Mouse (Mus musculus) brain, embryonic 14.5 days (tissue): ENCODE results near the gene Ang.

Experiments
- CTCF ChIP-seq: fragments of 200-500 bp; IDR thresholded peaks from 2 replicates; pipeline ENCODE4 v1.5.1; 2012; ENCODE audit warnings: inconsistent platforms, mild to moderate bottlenecking, moderate library complexity, borderline replicate concordance; ENCODE audit not compliant: insufficient read depth, insufficient read length; ENCODE audit errors: extremely low read depth
- POLR2A ChIP-seq: fragments of 200-500 bp; IDR thresholded peaks from 2 replicates; pipeline ENCODE4 v1.6.1; 2012; ENCODE audit warnings: mild to moderate bottlenecking, inconsistent platforms, borderline replicate concordance; ENCODE audit not compliant: poor library complexity, insufficient read depth, insufficient read length, severe bottlenecking; ENCODE audit errors: extremely low read depth

DNA sequence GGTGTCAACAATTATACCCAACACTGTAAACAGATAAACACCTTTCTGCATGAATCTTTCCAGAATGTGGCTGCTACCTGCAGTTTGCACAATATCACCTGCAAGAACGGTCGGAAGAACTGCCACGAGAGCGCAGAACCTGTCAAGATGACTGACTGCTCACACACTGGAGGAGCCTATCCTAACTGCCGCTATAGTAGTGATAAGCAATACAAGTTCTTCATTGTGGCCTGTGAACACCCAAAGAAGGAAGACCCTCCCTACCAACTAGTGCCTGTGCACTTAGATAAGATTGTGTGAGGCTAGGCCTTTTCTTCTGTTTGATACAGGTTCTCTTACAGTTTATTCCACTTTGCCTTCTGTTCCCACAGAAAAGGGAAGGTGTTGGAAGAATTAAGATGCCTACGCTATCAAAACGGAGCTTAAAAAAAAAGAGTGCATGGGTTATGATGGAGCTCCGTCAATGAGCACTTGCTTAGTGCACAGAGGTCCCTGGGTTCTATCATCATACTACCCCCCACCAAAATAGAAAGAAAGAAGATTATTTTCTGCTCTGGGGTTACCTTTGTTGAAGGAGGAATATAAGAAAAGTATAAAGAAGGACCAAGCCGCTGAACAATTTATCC, 39.5 kb downstream of the Ang start:
- no peak for TF ChIP-seq POLR2A
- TF ChIP-seq CTCF, result no peak
